Mouse (Mus musculus) thymus, postnatal 25 days (tissue): ENCODE data around the gene Mad1l1.

Source experiments
- DNase-seq: peaks from one replicate; pipeline ENCODE4 v3.0.0; 2022

Gene Mad1l1

GRCm38 (mm10) chr5:140210417-140211184 lies 110.8 kb downstream of the Mad1l1 start:
- peak; percentile 56 for DNase-seq

- DNase-seq, result peak; percentile 90
These were observed 112.5 kb downstream of the Mad1l1 start for GRCm38 (mm10) chr5:140208743-140209409.

- peak; percentile 39 for DNase-seq
These were observed 114.3 kb downstream of the Mad1l1 start for GRCm38 (mm10) chr5:140206726-140207703.

GRCm38 (mm10) chr5:140205991-140206390 lies 115.4 kb downstream of the Mad1l1 start:
- DNase-seq, result no peak

- DNase-seq, result no peak
These were observed 116.9 kb downstream of the Mad1l1 start for GRCm38 (mm10) chr5:140204465-140204864.

DNA sequence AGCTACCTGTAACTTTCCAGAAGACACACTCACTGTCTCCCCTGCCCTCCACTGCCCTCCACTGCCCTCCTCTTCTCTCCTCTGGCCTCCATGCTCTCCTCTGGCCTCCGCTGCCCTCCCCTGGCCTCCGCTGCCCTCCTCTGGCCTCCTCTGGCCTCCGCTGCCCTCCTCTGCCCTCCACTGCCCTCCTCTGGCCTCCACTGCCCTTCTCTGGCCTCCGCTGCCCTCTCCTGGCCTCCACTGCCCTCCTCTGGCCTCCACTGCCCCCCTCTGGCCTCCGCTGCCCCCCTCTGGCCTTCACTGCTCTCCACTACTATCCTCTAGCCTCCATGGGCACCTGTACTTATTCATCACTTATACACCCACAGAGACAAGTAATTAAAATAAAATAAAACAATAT lies 117.3 kb downstream of the Mad1l1 start:
- no peak for DNase-seq

DNA sequence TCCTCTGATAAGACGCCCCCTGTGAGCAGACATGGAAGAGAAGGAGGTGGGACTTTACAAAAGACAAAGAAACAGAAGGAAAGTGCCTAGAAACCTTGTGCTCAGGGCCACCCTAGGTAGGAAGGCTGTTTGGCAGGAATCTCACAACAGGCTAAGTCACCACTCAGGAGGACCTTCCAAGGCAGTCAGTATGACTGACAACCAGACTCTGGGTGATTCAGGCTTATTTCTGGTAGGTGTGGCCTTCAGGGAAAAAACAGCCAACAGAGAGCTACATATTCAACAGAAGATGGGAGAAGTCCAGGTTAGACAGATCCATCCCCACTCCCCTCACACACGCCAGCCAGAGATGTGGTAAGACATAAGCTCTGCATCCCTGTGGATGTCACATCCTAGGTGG lies 118.9 kb downstream of the Mad1l1 start:
- no peak for DNase-seq

- peak; percentile 21 for DNase-seq
These were observed 119.8 kb downstream of the Mad1l1 start for GRCm38 (mm10) chr5:140201566-140201965.

DNA sequence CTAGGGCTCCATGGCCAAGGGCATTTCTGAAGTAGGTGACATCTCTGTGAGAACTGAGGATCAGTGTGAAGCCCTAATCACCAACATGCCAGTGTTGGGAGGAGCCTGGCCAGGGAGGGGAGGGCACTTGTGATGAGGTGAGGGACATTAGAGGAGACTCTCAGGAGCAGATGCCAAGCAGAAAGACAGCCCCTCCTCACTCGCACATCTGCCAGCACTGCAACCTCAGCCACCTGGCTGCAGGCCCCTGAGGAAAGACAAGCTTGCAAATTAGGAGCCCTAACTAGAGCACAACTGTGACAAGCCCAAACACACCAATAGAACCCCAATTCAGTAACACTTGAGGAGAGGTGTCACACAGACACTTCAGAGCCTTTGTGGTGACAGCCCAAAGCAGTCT lies 120.2 kb downstream of the Mad1l1 start:
- peak; percentile 69 for DNase-seq

DNA sequence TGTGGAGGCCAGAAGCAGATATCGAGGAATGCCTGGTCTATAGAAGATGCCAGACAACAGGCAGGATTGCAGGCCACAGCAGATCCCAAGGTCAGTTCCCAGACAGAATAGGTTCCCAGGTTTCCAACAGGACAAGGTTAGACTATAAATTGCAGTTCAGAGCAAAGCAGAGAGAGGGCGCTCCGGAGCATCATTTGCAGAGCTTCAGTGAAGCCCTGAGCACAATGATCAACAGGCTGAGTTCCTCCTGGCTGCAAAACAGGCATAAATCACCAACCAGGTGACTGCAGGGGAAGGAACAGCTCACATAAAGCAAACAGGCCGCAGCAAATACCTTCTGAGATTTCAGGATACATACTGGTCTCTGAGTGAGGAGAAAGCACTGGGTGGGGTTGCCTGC lies 123.6 kb downstream of the Mad1l1 start:
- peak; percentile 90 for DNase-seq

GRCm38 (mm10) chr5:140196446-140196845 lies 124.9 kb downstream of the Mad1l1 start:
- no peak for DNase-seq

GRCm38 (mm10) chr5:140194173-140194572 lies 127.2 kb downstream of the Mad1l1 start:
- DNase-seq, result no peak

DNA sequence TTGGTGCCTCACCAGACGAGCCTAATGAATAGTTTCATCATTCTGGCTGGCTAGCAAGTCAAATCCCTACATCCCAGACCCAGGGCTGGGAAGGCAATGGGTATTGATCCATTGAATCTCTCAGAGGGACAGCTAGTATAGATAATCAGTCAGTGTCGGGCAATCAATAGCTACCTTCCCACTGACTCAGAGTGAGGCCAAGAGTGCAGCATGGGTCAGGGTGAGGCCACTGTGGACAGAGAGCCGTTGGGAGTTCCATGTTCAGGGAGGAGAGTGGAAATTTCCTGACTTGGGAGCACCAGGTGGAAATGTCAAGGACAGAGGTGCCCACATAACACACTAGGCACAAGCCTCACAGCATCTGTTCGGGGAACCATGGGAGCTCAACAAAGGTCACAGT lies 129.8 kb downstream of the Mad1l1 start:
- no peak for DNase-seq

DNA sequence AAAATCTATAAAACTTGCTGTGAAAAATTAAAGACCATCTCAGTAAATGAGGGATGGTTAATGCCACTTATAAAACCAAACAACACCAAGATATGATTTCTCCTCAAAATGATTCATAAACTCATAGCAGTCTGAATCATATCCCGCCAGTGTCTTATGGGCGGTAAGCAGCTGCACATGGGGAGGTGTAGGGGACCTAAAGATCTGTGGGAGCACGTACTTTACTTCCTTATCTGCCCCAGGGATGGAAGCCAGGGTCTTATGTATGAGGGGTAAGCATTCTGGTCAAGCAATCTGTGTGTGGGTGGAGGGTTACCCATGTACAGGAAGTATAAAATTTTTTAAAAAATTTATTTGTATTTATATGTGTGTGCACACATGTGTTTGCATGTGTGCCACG lies 135.0 kb downstream of the Mad1l1 start:
- DNase-seq, result no peak

DNA sequence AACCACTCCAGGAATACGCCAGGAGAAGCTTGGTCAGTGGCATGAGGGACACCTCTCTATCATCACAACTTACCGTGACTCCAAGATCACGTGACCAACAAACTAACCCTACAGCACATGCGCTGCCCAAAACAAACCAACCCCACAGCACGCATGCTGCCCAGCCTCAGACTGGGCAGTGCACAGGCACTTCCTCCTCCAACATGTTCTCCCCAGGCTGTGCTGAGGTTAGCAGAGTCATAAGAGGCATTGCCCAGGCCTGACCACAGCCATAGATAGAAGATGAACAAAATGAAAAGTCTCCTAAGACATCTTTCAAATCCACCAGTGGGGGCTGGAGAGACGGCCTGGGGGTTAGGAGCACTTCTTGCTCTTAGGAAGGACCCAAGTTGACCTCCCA lies 135.6 kb downstream of the Mad1l1 start:
- no peak for DNase-seq

GRCm38 (mm10) chr5:140183387-140183786 lies 138.0 kb downstream of the Mad1l1 start:
- no peak for DNase-seq

DNA sequence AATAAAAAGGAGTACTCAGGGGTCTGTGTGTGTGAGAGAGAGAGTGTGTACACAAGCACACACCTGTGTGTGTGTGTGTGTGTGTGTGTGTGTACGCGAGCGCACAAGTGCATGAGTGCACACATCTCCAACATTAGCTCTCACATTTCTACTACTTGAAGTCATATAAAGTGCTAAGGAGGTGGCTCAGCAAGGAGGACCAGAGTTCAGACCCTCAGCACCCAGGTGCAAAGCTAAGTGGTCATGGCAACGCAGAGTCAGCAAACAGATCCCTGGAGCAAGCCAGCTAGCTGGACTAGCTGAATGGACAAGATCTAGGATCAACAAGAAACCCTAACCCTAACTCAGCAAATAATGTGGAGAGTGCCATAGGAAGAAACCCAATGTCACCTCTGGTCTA lies 139.0 kb downstream of the Mad1l1 start:
- DNase-seq, result no peak

GRCm38 (mm10) chr5:140180016-140180415 lies 141.3 kb downstream of the Mad1l1 start:
- no peak for DNase-seq

- no peak for DNase-seq
These were observed 143.2 kb downstream of the Mad1l1 start for GRCm38 (mm10) chr5:140178058-140178690.

DNA sequence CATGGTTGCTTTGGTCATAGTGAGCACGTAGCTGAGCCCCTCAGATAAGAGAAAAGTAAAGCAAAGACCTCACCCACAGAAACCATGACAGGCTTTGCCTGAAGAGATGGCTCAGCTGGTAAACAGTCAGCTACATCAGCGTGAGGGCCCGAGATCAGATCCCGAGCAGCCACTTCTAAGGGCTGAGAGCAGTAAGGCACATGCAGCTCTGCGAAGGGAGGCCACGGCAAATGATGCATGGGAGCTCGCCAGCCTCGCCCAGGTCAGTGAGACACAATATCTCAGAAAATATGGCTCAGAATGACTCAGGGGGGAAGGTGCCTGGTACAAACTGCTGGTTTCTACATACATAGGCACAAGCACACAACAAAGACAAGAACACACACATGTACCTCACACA lies 143.8 kb downstream of the Mad1l1 start:
- no peak for DNase-seq

- no peak for DNase-seq
These were observed 145.0 kb downstream of the Mad1l1 start for GRCm38 (mm10) chr5:140176370-140176769.

DNA sequence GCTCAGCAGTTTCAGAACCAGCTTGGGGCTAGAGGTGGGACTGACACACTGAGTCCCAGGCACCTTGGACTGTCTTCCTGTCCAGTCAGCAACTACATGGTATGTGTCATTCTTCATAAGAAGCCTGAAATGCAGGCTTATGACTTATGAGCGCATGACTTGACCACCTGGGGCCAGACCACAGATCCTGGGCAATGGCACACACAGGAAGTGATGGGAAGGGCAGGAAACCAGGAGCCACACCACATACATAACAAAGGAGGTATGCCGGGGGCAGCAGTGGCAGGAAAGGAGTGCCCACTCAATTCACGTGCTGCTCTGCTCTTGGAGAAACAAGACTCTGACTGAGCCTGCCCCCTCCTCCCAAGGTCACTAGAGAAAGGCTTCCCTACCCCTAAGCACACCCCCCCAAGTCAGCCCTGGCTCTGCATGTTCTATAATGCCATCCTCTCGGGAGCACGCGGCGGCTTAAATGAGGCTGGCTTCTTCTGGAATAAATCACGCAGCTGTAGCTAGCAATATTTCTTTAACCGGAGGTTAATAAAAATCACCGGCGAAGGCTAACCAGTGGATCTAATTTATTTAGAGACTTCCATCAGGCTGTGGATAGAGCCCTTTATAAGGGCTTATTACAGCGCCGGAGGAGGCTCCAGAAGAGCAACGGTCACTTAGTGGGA lies 146.4 kb downstream of the Mad1l1 start:
- no peak for DNase-seq
